Mouse (Mus musculus) left cerebral cortex, adult 8-10 months (tissue): ENCODE measurements at regions not wholly inside any gene's neighbourhood (a gene's known extent, or its start where the extent isn't known, plus 50 kb on each side); places are given as distances from the start of the nearest gene placed in this dataset.
A peak's percentile ranks its signal among the peaks of the same experiment; 100 is the strongest.

ENCODE experiments used
- DNase-seq, 2 experiments: peaks; one replicate each; pipeline ENCODE4 v3.0.0; 2022; ENCODE audit warnings: low spot score in 2 of 2

GRCm38 (mm10) chr15:97620261-97620660, 85.4 kb downstream of the Rpap3 start:
- no peak for DNase-seq

- no peak for DNase-seq
Observed at GRCm38 (mm10) chr15:97619764-97620163, 85.9 kb downstream of the Rpap3 start.

GRCm38 (mm10) chr15:97612325-97612724, 93.3 kb downstream of the Rpap3 start:
- no peak for DNase-seq

GRCm38 (mm10) chr15:97610767-97611166, 94.9 kb downstream of the Rpap3 start:
- no peak for DNase-seq

GRCm38 (mm10) chr15:97609496-97609895, 96.1 kb downstream of the Rpap3 start:
- DNase-seq, result no peak

GRCm38 (mm10) chr15:97608651-97609050, 97.0 kb downstream of the Rpap3 start:
- no peak for DNase-seq

- DNase-seq, result no peak
Observed at GRCm38 (mm10) chr15:97607617-97608206, 97.9 kb downstream of the Rpap3 start.

GRCm38 (mm10) chr15:97606630-97607381, 98.8 kb downstream of the Rpap3 start:
- peak; percentile 34 to 80 for DNase-seq

- no peak for DNase-seq
Observed at GRCm38 (mm10) chr15:97606232-97606629, 99.4 kb downstream of the Rpap3 start.

- DNase-seq, result no peak
Observed at GRCm38 (mm10) chr15:97605791-97606190, 99.8 kb downstream of the Rpap3 start.

- DNase-seq, result no peak
Observed at GRCm38 (mm10) chr15:97603492-97603891, 102.1 kb downstream of the Rpap3 start.

GRCm38 (mm10) chr15:97598270-97598669, 107.4 kb downstream of the Rpap3 start:
- no peak for DNase-seq

GRCm38 (mm10) chr15:97596514-97597081, 109.0 kb downstream of the Rpap3 start:
- no peak for DNase-seq

GRCm38 (mm10) chr15:97595284-97595796, 110.3 kb downstream of the Rpap3 start:
- no peak for DNase-seq

- DNase-seq, result no peak
Observed at GRCm38 (mm10) chr15:97593781-97594600, 111.6 kb downstream of the Rpap3 start.

- DNase-seq, result no peak
Observed at GRCm38 (mm10) chr15:97592786-97593185, 112.8 kb downstream of the Rpap3 start.

- DNase-seq, result no peak
Observed at GRCm38 (mm10) chr15:97591406-97591805, 114.2 kb downstream of the Rpap3 start.

- DNase-seq, result no peak
Observed at GRCm38 (mm10) chr15:97590732-97591292, 114.8 kb downstream of the Rpap3 start.

- DNase-seq, result no peak
Observed at GRCm38 (mm10) chr15:97587571-97588205, 117.9 kb downstream of the Rpap3 start.

GRCm38 (mm10) chr15:97581724-97582154, 123.9 kb downstream of the Rpap3 start:
- peak; percentile 24 to 28 for DNase-seq

GRCm38 (mm10) chr15:97580726-97581125, 124.9 kb downstream of the Rpap3 start:
- no peak for DNase-seq
